22 mouse cellular contexts compared by ENCODE assay signal in genomic region chr13:28795274-28795673, GRCm38 (mm10).
DNase-seq lines count a peak whose midpoint lies in the region; ATAC-seq lines count a peak whose summit lies in the region.
"Had no signal": no experiment of that assay in that cellular context is flagged by ENCODE, and none has a peak within 500 bp of the region (broad histone marks: within the 10 kb centered on the region; RNA-seq: fewer than 3 reads in every experiment).

No protein-coding gene starts in this region.

- H3K9ac ChIP-seq in hindbrain, embryonic 12.5 days, result no peak overlapping the region
- no peak overlapping the region for H3K9ac ChIP-seq in hindbrain, embryonic 16.5 days (ENCODE audit: low read depth, low read length)
- no peak overlapping the region for H3K9ac ChIP-seq in forebrain, embryonic 12.5 days
- H3K9ac ChIP-seq in midbrain, embryonic 11.5 days (ENCODE audit: low read length), result no peak overlapping the region
- no peak overlapping the region for H3K9ac ChIP-seq in kidney, embryonic 16.5 days (replicated peaks; ENCODE audit: low read length)
- H3K9ac ChIP-seq: heart, embryonic 13.5 days; intestine, embryonic 15.5 days; limb, embryonic 15.5 days; stomach, embryonic 15.5 days had no signal

- no peak overlapping the region for H3K4me2 ChIP-seq in hindbrain, embryonic 12.5 days (replicated peaks)
- H3K4me2 ChIP-seq in hindbrain, embryonic 16.5 days (ENCODE audit: low read length), result no peak overlapping the region
- H3K4me2 ChIP-seq in forebrain, embryonic 12.5 days, result peak overlapping the region; percentile 25; the same call in 1 of the 2 replicates
- no peak overlapping the region for H3K4me2 ChIP-seq in midbrain, embryonic 11.5 days
- H3K4me2 ChIP-seq in kidney, embryonic 16.5 days (replicated peaks; ENCODE audit: low read depth, low read length), result no peak overlapping the region
- H3K4me2 ChIP-seq: heart, embryonic 13.5 days; intestine, embryonic 15.5 days; limb, embryonic 15.5 days; stomach, embryonic 15.5 days had no signal

- no peak overlapping the region for H3K4me3 ChIP-seq in hindbrain, embryonic 12.5 days
- H3K4me3 ChIP-seq in hindbrain, embryonic 16.5 days (ENCODE audit: low read length), result no peak overlapping the region
- no peak overlapping the region for H3K4me3 ChIP-seq in forebrain, embryonic 12.5 days (replicated peaks)
- H3K4me3 ChIP-seq in midbrain, embryonic 11.5 days (ENCODE audit: low read depth, low read length), result no peak overlapping the region
- H3K4me3 ChIP-seq in kidney, embryonic 16.5 days (ENCODE audit: low read length), result no peak overlapping the region
- H3K4me3 ChIP-seq: embryonic facial prominence, embryonic 10.5 days; heart, embryonic 13.5 days; intestine, embryonic 15.5 days; limb, embryonic 15.5 days; stomach, embryonic 15.5 days had no signal

- H3K9me3 ChIP-seq in hindbrain, embryonic 12.5 days (replicated peaks), result no peaks in the 10 kb centered on the region
- H3K9me3 ChIP-seq in hindbrain, embryonic 16.5 days (ENCODE audit: control insufficient read depth, low read length), result no peaks in the 10 kb centered on the region
- no peaks in the 10 kb centered on the region for H3K9me3 ChIP-seq in forebrain, embryonic 12.5 days
- H3K9me3 ChIP-seq in midbrain, embryonic 11.5 days (ENCODE audit: control insufficient read depth, low read length), result no peaks in the 10 kb centered on the region
- no peaks in the 10 kb centered on the region for H3K9me3 ChIP-seq in kidney, embryonic 16.5 days (ENCODE audit: low read length)
- H3K9me3 ChIP-seq: embryonic facial prominence, embryonic 10.5 days; heart, embryonic 13.5 days; intestine, embryonic 15.5 days; limb, embryonic 15.5 days; stomach, embryonic 15.5 days had no signal

- peaks cover 69% of the 10 kb centered on the region for H3K4me1 ChIP-seq in hindbrain, embryonic 12.5 days
- H3K4me1 ChIP-seq in hindbrain, embryonic 16.5 days (ENCODE audit: control insufficient read depth, insufficient read depth, low read depth, low read length), result peaks cover 13% of the 10 kb centered on the region
- peaks cover 82% of the 10 kb centered on the region for H3K4me1 ChIP-seq in forebrain, embryonic 12.5 days
- peaks cover 63% of the 10 kb centered on the region for H3K4me1 ChIP-seq in midbrain, embryonic 11.5 days (ENCODE audit: control insufficient read depth, insufficient read depth, low read length)
- peaks cover 13% of the 10 kb centered on the region for H3K4me1 ChIP-seq in kidney, embryonic 16.5 days (ENCODE audit: insufficient read depth, low read length)

- H3K36me3 ChIP-seq in hindbrain, embryonic 12.5 days, result no peaks in the 10 kb centered on the region
- H3K36me3 ChIP-seq in hindbrain, embryonic 16.5 days (ENCODE audit: control insufficient read depth, insufficient read depth, low read length), result no peaks in the 10 kb centered on the region
- no peaks in the 10 kb centered on the region for H3K36me3 ChIP-seq in forebrain, embryonic 12.5 days (replicated peaks)
- H3K36me3 ChIP-seq in midbrain, embryonic 11.5 days (ENCODE audit: control insufficient read depth, insufficient read depth, low read length), result no peaks in the 10 kb centered on the region
- no peaks in the 10 kb centered on the region for H3K36me3 ChIP-seq in kidney, embryonic 16.5 days (ENCODE audit: insufficient read depth, low read length)
- H3K36me3 ChIP-seq: embryonic facial prominence, embryonic 10.5 days; heart, embryonic 13.5 days; intestine, embryonic 15.5 days; limb, embryonic 15.5 days; stomach, embryonic 15.5 days had no signal

- no peak for ATAC-seq in hindbrain, embryonic 12.5 days (ENCODE audit: low FRiP score)
- no peak for ATAC-seq in hindbrain, embryonic 16.5 days
- ATAC-seq in forebrain, embryonic 12.5 days (ENCODE audit: low FRiP score), result no peak
- ATAC-seq in midbrain, embryonic 11.5 days (ENCODE audit: low FRiP score), result no peak
- ATAC-seq in kidney, embryonic 16.5 days (ENCODE audit: low FRiP score, low TSS enrichment), result no peak
- ATAC-seq: intestine, embryonic 15.5 days; lung, postnatal 0 days had no signal

- H3K27ac ChIP-seq in hindbrain, embryonic 12.5 days, result peak overlapping the region; percentile 62
- H3K27ac ChIP-seq in hindbrain, embryonic 16.5 days (ENCODE audit: low read depth, low read length), result no peak overlapping the region
- H3K27ac ChIP-seq in forebrain, embryonic 12.5 days, result peak overlapping the region; percentile 75
- H3K27ac ChIP-seq in midbrain, embryonic 11.5 days (ENCODE audit: low read depth, low read length), result 0 out of 2 replicates have a peak overlapping the region, but pooled peaks have one; percentile 25
- no peak overlapping the region for H3K27ac ChIP-seq in kidney, embryonic 16.5 days (ENCODE audit: low read length)
- H3K27ac ChIP-seq: embryonic facial prominence, embryonic 10.5 days; heart, embryonic 13.5 days; intestine, embryonic 15.5 days; limb, embryonic 15.5 days; stomach, embryonic 15.5 days had no signal

- 42% methylated on average over 7 of the region's 7 CpGs for WGBS in hindbrain, embryonic 12.5 days
- 42% methylated on average over 7 of the region's 7 CpGs for WGBS in hindbrain, embryonic 16.5 days
- WGBS in forebrain, embryonic 12.5 days, result 26% methylated on average over 7 of the region's 7 CpGs
- 48% methylated on average over 7 of the region's 7 CpGs for WGBS in midbrain, embryonic 11.5 days
- 70% methylated on average over 7 of the region's 7 CpGs for WGBS in kidney, embryonic 16.5 days

- no peaks in the 10 kb centered on the region for H3K27me3 ChIP-seq in hindbrain, embryonic 12.5 days
- no peaks in the 10 kb centered on the region for H3K27me3 ChIP-seq in hindbrain, embryonic 16.5 days (replicated peaks; ENCODE audit: control insufficient read depth, insufficient read depth, low read length)
- H3K27me3 ChIP-seq in forebrain, embryonic 12.5 days, result no peaks in the 10 kb centered on the region
- H3K27me3 ChIP-seq in midbrain, embryonic 11.5 days (ENCODE audit: control insufficient read depth, insufficient read depth, low read length), result no peaks in the 10 kb centered on the region
- no peaks in the 10 kb centered on the region for H3K27me3 ChIP-seq in kidney, embryonic 16.5 days (ENCODE audit: insufficient read depth, low read length)
- H3K27me3 ChIP-seq: CH12.LX; heart, embryonic 13.5 days; intestine, embryonic 15.5 days; limb, embryonic 15.5 days; stomach, embryonic 15.5 days had no signal

- DNase-seq in CD4-positive helper T cell, adult 2 months (ENCODE audit: low read depth, low spot score), result peak; percentile 26
- DNase-seq in midbrain, embryonic 11.5 days (ENCODE audit: low spot score, missing footprints), result peak; percentile 88
- DNase-seq in urinary bladder, postnatal 25 days (ENCODE audit: low spot score), result no peak
- DNase-seq in thymus, postnatal 14 days, result no peak
- DNase-seq: adrenal gland, postnatal 36 days; cerebellum, adult 9-10 months; gastrocnemius, postnatal 10 days; heart, adult 18-20 months; heart, postnatal 36 days; kidney, postnatal 4 days; thymus, adult 2 months had no signal

Comparison
In these comparisons a context has a peak if more than half of its experiments do, and no peak if none do; other contexts are left out.
1. H3K27ac ChIP-seq: peak in hindbrain, embryonic 12.5 days (single experiment), forebrain, embryonic 12.5 days (single experiment) and midbrain, embryonic 11.5 days (single experiment); none in hindbrain, embryonic 16.5 days (single experiment) and kidney, embryonic 16.5 days (single experiment).
2. DNase-seq: peak in CD4-positive helper T cell, adult 2 months (single experiment) and midbrain, embryonic 11.5 days (single experiment); none in urinary bladder, postnatal 25 days (single experiment) and thymus, postnatal 14 days (single experiment).